Mouse (Mus musculus) lung, embryonic 14.5 days (tissue): ENCODE measurements around the gene Pmm2. TPM values are rescaled to one million over a fixed set of nuclear protein-coding genes. Genes with fewer than 3 reads are reported as not detected.

Source experiments
- ATAC-seq: fragments of 200-750 bp; cut with Nextera tagmentation; 2 replicates; pipeline ENCODE4 v1.8.0; 2017; ENCODE audit warnings: mild to moderate bottlenecking, moderate TSS enrichment, moderate library complexity; ENCODE audit not compliant: insufficient read depth
- DNase-seq: peaks from one replicate; pipeline ENCODE4 v3.0.0-alpha.2; 2015
- H3K27ac ChIP-seq: fragments of 300-500 bp; sonication (generic); 2 replicates; pipeline ENCODE4 v1.5.1; 2014; ENCODE audit warnings: low read depth, mild to moderate bottlenecking, moderate library complexity
- H3K27me3 ChIP-seq: fragments of 300-500 bp; sonication (generic); 2 replicates; pipeline ENCODE4 v1.6.1; 2014; ENCODE audit warnings: low read length, control low read depth; ENCODE audit not compliant: insufficient read depth
- H3K36me3 ChIP-seq: fragments of 300-500 bp; sonication (generic); 2 replicates; pipeline ENCODE4 v1.6.1; 2014; ENCODE audit warnings: control low read depth; ENCODE audit not compliant: insufficient read depth
- H3K4me1 ChIP-seq: fragments of 300-500 bp; sonication (generic); 2 replicates; pipeline ENCODE4 v1.6.1; 2014; ENCODE audit warnings: antibody characterized with exemption, control low read depth; ENCODE audit not compliant: insufficient read depth
- H3K4me2 ChIP-seq: fragments of 300-500 bp; sonication (generic); 2 replicates; pipeline ENCODE4 v1.6.1; 2014; ENCODE audit warnings: mild to moderate bottlenecking
- H3K4me3 ChIP-seq: fragments of 300-500 bp; sonication (generic); 2 replicates; pipeline ENCODE4 v1.5.1; 2014; ENCODE audit warnings: low read depth, low read length
- H3K9ac ChIP-seq: fragments of 300-500 bp; sonication (generic); 2 replicates; pipeline ENCODE4 v1.6.1; 2014
- H3K9me3 ChIP-seq: fragments of 300-500 bp; sonication (generic); 2 replicates; pipeline ENCODE4 v1.6.1; 2016; ENCODE audit warnings: low read depth, low read length, control low read depth
- CTCF ChIP-seq: IDR thresholded peaks from 2 replicates; pipeline ENCODE4 v1.5.1; 2016; ENCODE audit warnings: antibody characterized with exemption, low read depth
- WGBS: fragments of 180-500 bp; shearing (Covaris S2); extraction: QIAGEN DNeasy Blood & Tissue Kit; methylation state at CpG from one replicate; pipeline ENCODE4 v1.1.7; 2014; 5-methylcytosine and 5-hydroxymethylcytosine counted together
- polyA plus RNA-seq: library from polyadenylated mRNA; unstranded; fragments of >200 nt; fragmentation: Nextera tagmentation; extraction: Ambion mirVana; gene quantifications from 2 replicates; pipeline ENCODE4 v1.2.1, GENCODE M21; 2014

Gene Pmm2
- polyA plus RNA-seq, 1 experiment from 2014 or later: 52.0 TPM

- DNase-seq (no peak), ATAC-seq (no peak)
- Histone ChIP-seq H3K27me3 (no peaks in the 10 kb centered on the region), H3K36me3 (peaks cover 89% of the 10 kb centered on the region), H3K9me3 (no peaks in the 10 kb centered on the region), H3K9ac (no peak overlapping the region), H3K4me1 (no peaks in the 10 kb centered on the region), H3K27ac (no peak overlapping the region), H3K4me2 (no peak overlapping the region), H3K4me3 (no peak overlapping the region)
- 76% methylated on average over 2 of the region's 2 CpGs for WGBS
- no peak for TF ChIP-seq CTCF
Observed at GRCm38 (mm10) chr16:8656256-8656655, 18.8 kb downstream of the Pmm2 start.

DNA sequence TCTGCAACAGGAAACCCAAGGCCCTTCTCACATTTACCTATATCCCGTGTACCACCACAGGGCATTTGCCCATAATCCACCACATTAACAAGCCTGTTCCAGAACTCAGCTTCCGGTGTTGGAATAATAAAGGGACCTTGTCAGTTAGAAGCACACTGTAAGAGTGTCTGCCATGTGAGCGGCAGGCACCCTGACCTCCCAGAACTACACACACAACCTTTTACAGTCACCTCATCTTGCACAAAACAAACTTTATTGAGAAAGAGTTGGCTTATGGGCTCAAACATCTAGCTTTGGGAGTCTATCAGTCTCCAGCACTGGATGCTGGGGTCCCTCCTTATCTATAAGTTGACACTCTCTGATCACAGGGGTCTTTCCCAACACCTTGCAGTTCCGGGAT, 20.9 kb downstream of the Pmm2 start:
- H3K9ac ChIP-seq: no peak overlapping the region
- no peaks in the 10 kb centered on the region for H3K9me3 ChIP-seq
- no peaks in the 10 kb centered on the region for H3K4me1 ChIP-seq
- ATAC-seq: peak; percentile 11; the same call in 1 of the 2 replicates
- peaks cover 88% of the 10 kb centered on the region for H3K36me3 ChIP-seq
- H3K27me3 ChIP-seq: no peaks in the 10 kb centered on the region
- no peak for TF ChIP-seq CTCF
- H3K4me3 ChIP-seq: no peak overlapping the region
- H3K4me2 ChIP-seq: no peak overlapping the region
- no peak for DNase-seq
- WGBS: 72% methylated on average over 4 of the region's 4 CpGs
- H3K27ac ChIP-seq: no peak overlapping the region

DNA sequence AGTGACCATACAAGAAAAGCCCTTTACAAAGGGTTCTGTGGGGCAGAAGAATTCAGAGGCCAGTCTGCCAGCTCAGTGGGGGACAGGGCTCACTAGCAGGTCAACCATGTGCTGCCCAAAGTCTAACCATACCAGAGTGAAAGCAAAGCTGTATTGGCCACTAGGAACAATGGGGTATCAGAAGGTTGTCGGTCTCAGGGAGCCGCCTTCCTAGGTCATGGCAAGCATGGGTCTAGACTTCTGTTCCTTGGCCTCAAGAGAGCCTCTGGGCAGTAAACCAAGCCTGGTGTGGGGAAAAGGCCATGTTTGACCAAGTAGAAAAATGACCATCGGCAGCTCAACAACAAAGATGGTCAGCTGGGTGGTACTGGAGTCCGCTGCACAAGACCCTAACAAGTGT, 21.3 kb downstream of the Pmm2 start:
- Histone ChIP-seq H3K4me2 (no peak overlapping the region), H3K27me3 (no peaks in the 10 kb centered on the region), H3K9me3 (no peaks in the 10 kb centered on the region), H3K36me3 (peaks cover 88% of the 10 kb centered on the region), H3K27ac (no peak overlapping the region), H3K4me1 (no peaks in the 10 kb centered on the region), H3K9ac (no peak overlapping the region), H3K4me3 (no peak overlapping the region)
- 88% methylated on average over 4 of the region's 4 CpGs for WGBS
- ATAC-seq (no peak; the same call in 1 of the 2 replicates), DNase-seq (no peak)
- TF ChIP-seq CTCF: no peak

- Histone ChIP-seq H3K9me3 (no peaks in the 10 kb centered on the region), H3K4me1 (peaks cover 2% of the 10 kb centered on the region; the same call in 1 of the 2 replicates), H3K4me3 (no peak overlapping the region), H3K9ac (no peak overlapping the region), H3K27me3 (no peaks in the 10 kb centered on the region), H3K4me2 (no peak overlapping the region), H3K27ac (no peak overlapping the region), H3K36me3 (peaks cover 54% of the 10 kb centered on the region)
- WGBS: 79% methylated on average over 2 of the region's 2 CpGs
- no peak for DNase-seq
- ATAC-seq: no peak
- no peak for TF ChIP-seq CTCF
Observed at GRCm38 (mm10) chr16:8663022-8663421, 25.5 kb downstream of the Pmm2 start.

DNA sequence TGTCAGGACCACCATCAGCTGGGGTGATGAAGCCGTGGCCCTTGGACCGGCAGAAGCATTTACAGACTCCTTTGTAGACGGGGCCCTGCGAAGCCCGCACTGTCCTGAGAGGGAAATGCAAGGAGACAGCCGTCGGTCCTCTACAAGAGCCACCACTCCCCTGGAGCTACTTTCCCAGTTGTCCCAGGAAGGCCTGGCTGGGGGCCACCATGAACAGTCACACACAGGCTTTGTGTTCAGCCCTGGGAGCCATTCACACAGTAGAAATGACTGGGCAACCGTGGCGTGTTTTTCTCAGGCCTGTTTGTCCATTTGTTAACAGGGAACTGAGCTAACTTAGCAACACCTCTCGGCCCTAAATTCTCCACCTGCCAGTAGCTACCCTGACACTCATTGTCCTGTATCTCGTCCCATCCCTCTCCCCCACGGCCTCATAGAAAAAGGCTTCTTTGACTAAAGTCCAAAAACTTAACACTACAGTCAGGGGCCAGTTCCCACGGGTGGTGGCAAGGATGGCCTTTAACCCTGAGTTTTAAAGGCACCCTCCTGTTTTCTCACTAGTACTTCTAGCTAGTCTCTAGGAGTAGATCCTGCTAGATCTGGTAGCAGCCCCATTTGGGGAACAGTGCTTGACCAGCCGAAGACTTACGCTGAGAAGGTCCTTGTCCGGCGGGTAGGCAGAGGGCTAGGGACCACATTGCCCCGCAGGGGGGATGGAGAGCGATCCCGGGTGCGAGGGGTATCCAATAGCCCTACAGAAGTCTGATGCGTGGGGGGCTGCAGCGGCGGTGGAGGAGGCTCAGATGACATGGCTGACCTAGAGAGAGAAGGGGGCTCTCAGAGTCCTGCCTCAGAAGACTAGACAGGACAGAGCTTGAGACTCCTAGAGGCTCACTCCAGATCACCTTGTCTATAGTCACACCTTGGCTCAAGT, 26.4 kb downstream of the Pmm2 start:
- Histone ChIP-seq H3K9me3 (no peaks in the 10 kb centered on the region), H3K4me1 (peaks cover 2% of the 10 kb centered on the region; the same call in 1 of the 2 replicates), H3K27me3 (no peaks in the 10 kb centered on the region), H3K4me3 (no peak overlapping the region), H3K9ac (no peak overlapping the region), H3K27ac (no peak overlapping the region), H3K4me2 (no peak overlapping the region), H3K36me3 (peaks cover 46% of the 10 kb centered on the region)
- DNase-seq (no peak), ATAC-seq (no peak)
- no peak for TF ChIP-seq CTCF
- 82% methylated on average over 24 of the region's 24 CpGs for WGBS

- Histone ChIP-seq H3K4me1 (peaks cover 9% of the 10 kb centered on the region; the same call in 1 of the 2 replicates), H3K4me3 (no peak overlapping the region), H3K27ac (peak overlapping the region; percentile 0; the same call in 1 of the 2 replicates), H3K27me3 (no peaks in the 10 kb centered on the region), H3K9ac (no peak overlapping the region), H3K4me2 (no peak overlapping the region), H3K9me3 (no peaks in the 10 kb centered on the region), H3K36me3 (peaks cover 32% of the 10 kb centered on the region)
- TF ChIP-seq CTCF: no peak
- ATAC-seq: no peak
- 66% methylated on average over 5 of the region's 5 CpGs for WGBS
- no peak for DNase-seq
Observed at GRCm38 (mm10) chr16:8665367-8665766, 27.9 kb downstream of the Pmm2 start.

DNA sequence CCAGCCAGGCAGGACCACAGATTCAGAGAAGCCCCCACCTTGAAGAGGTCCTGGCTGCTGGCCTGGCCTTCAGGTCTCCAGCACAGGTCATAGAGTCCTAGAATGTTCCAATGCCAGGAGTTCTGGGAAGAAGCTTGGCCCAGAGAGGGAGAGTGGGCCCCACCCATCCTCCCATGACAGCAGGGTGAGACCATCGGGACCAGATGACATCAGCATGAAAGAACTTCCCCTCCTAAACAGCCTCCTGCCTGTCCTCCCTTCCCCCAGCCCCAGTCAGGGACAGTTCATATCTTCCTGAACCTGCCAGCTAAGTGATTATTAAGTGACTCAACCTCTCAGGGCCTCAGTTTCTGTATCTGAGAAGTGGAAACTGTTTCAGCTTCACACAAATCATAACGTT, 29.0 kb downstream of the Pmm2 start:
- H3K27ac ChIP-seq: no peak overlapping the region
- WGBS: 50% methylated on average over 2 of the region's 2 CpGs
- ATAC-seq: no peak
- no peak overlapping the region for H3K4me2 ChIP-seq
- peaks cover 12% of the 10 kb centered on the region; the same call in 1 of the 2 replicates for H3K4me1 ChIP-seq
- no peak overlapping the region for H3K4me3 ChIP-seq
- TF ChIP-seq CTCF: no peak
- DNase-seq: peak; percentile 30
- no peak overlapping the region for H3K9ac ChIP-seq
- no peaks in the 10 kb centered on the region for H3K9me3 ChIP-seq
- H3K27me3 ChIP-seq: no peaks in the 10 kb centered on the region
- H3K36me3 ChIP-seq: peaks cover 24% of the 10 kb centered on the region
